Mouse (Mus musculus): Measurements from ENCODE around the gene Lrrc4. TPM values are rescaled to one million over a fixed set of nuclear protein-coding genes. Genes with fewer than 3 reads are reported as not detected.

Gene Lrrc4
- polyA plus RNA-seq, 1 experiment from 2014 or later = 0.35 TPM

- no peak overlapping the region for H3K9ac ChIP-seq (replicated peaks; ENCODE audit: low read depth)
- WGBS = 96% methylated on average over 5 of the region's 5 CpGs
- no peak overlapping the region for H3K4me2 ChIP-seq (replicated peaks; ENCODE audit: low read depth, low read length)
- H3K9me3 ChIP-seq (ENCODE audit: low read length) = no peaks in the 10 kb centered on the region
- no peak overlapping the region for H3K4me3 ChIP-seq (ENCODE audit: low read depth, low read length)
- no peaks in the 10 kb centered on the region for H3K4me1 ChIP-seq (ENCODE audit: insufficient read depth, low read depth, low read length)
- TF ChIP-seq EP300 (IDR thresholded peaks at IDR 0.05) (no peak), CTCF (IDR thresholded peaks at IDR 0.05) (no peak)
- no peaks in the 10 kb centered on the region for H3K36me3 ChIP-seq (ENCODE audit: insufficient read depth, low read length)
- no peaks in the 10 kb centered on the region for H3K27me3 ChIP-seq (replicated peaks; ENCODE audit: insufficient read depth, low read length)
- DNase-seq (ENCODE audit: low spot score) (no peak), ATAC-seq (no peak)
- no peak overlapping the region for H3K27ac ChIP-seq (ENCODE audit: low read length)
Measured at GRCm38 (mm10) chr6:28669251-28669650, 162.3 kb downstream of the Lrrc4 start.

DNA sequence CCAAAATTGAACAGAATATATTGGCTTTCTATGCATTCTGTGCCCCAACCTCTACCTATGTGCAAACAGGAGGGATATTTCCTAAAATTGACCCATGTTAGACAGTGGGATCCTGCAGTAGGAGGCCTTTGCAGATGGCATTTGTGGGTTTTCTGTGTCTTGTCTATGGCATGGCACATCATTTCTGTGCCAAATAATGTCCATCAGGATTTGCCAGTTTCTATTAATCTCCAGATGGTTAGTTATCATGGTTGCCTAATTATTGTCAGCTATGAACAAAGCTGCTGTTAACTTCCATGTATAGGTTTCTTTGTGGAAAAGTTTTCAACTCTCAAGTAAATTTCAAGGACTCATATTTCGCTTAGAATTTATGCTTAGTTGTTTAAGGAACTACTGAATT is 164.0 kb downstream of the Lrrc4 start:
- WGBS = 95% methylated on average over 1 of the region's 1 CpGs
- Histone ChIP-seq H3K27ac (ENCODE audit: low read length) (no peak overlapping the region), H3K36me3 (ENCODE audit: insufficient read depth, low read length) (no peaks in the 10 kb centered on the region), H3K4me2 (replicated peaks; ENCODE audit: low read depth, low read length) (no peak overlapping the region), H3K9ac (replicated peaks; ENCODE audit: low read depth) (no peak overlapping the region), H3K9me3 (ENCODE audit: low read length) (no peaks in the 10 kb centered on the region), H3K4me1 (ENCODE audit: insufficient read depth, low read depth, low read length) (no peaks in the 10 kb centered on the region), H3K27me3 (replicated peaks; ENCODE audit: insufficient read depth, low read length) (no peaks in the 10 kb centered on the region), H3K4me3 (ENCODE audit: low read depth, low read length) (no peak overlapping the region)
- ATAC-seq (no peak), DNase-seq (ENCODE audit: low spot score) (no peak)
- TF ChIP-seq EP300 (IDR thresholded peaks at IDR 0.05) (no peak), CTCF (IDR thresholded peaks at IDR 0.05) (no peak)

DNA sequence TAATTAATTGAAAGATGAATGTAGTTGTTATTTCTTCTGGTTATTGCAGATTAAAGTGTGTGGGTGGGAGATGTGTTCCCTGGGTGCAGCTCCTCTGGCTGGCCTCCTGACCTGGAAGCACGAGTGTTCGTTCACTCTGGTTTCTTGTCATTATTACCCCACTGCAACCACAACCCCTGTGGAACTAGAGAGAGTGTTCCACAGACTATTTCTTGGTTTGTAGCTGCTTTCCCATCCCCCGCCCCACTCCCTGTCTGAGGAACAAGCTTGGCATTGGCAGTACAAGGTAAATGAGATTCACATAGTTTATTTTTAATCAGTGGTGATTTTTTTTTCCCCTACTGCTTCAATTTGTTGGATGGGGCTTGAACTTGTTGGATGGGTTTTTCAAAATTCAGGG is 166.8 kb downstream of the Lrrc4 start:
- no peak overlapping the region for H3K9ac ChIP-seq (replicated peaks; ENCODE audit: low read depth)
- TF ChIP-seq EP300 (IDR thresholded peaks at IDR 0.05) = no peak
- no peak for TF ChIP-seq CTCF (IDR thresholded peaks at IDR 0.05)
- no peak for ATAC-seq
- DNase-seq (ENCODE audit: low spot score) = no peak
- no peaks in the 10 kb centered on the region for H3K4me1 ChIP-seq (ENCODE audit: insufficient read depth, low read depth, low read length)
- no peak overlapping the region for H3K4me3 ChIP-seq (ENCODE audit: low read depth, low read length)
- H3K36me3 ChIP-seq (ENCODE audit: insufficient read depth, low read length) = no peaks in the 10 kb centered on the region
- WGBS = 84% methylated on average over 3 of the region's 3 CpGs
- H3K27ac ChIP-seq (ENCODE audit: low read length) = no peak overlapping the region
- H3K9me3 ChIP-seq (ENCODE audit: low read length) = no peaks in the 10 kb centered on the region
- no peaks in the 10 kb centered on the region for H3K27me3 ChIP-seq (replicated peaks; ENCODE audit: insufficient read depth, low read length)
- H3K4me2 ChIP-seq (replicated peaks; ENCODE audit: low read depth, low read length) = no peak overlapping the region

DNA sequence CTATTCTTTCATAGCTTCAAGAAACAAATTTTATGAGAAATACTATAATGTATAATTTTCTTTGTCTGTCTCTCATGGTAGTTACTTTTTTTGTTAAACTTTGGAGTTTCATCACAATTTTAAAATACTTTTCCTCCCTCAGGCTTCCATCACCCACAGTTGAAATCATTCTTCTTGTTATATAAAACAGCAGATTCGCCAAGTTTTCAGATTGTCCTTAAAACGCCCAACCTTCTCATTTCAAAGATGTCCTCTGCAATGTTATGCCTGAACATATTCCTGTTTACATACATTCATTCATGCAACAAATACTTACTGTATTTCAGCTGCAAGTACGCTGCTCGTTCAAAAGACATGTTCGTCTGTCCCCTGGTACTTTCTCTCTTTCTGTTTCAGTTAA is 167.9 kb downstream of the Lrrc4 start:
- Histone ChIP-seq H3K27ac (ENCODE audit: low read length) (no peak overlapping the region), H3K4me1 (ENCODE audit: insufficient read depth, low read depth, low read length) (no peaks in the 10 kb centered on the region), H3K27me3 (replicated peaks; ENCODE audit: insufficient read depth, low read length) (no peaks in the 10 kb centered on the region), H3K9ac (replicated peaks; ENCODE audit: low read depth) (no peak overlapping the region), H3K9me3 (ENCODE audit: low read length) (no peaks in the 10 kb centered on the region), H3K36me3 (ENCODE audit: insufficient read depth, low read length) (no peaks in the 10 kb centered on the region), H3K4me3 (ENCODE audit: low read depth, low read length) (no peak overlapping the region), H3K4me2 (replicated peaks; ENCODE audit: low read depth, low read length) (no peak overlapping the region)
- no peak for TF ChIP-seq EP300 (IDR thresholded peaks at IDR 0.05)
- no peak for TF ChIP-seq CTCF (IDR thresholded peaks at IDR 0.05)
- 92% methylated on average over 5 of the region's 5 CpGs for WGBS
- no peak for ATAC-seq
- DNase-seq (ENCODE audit: low spot score) = no peak

DNA sequence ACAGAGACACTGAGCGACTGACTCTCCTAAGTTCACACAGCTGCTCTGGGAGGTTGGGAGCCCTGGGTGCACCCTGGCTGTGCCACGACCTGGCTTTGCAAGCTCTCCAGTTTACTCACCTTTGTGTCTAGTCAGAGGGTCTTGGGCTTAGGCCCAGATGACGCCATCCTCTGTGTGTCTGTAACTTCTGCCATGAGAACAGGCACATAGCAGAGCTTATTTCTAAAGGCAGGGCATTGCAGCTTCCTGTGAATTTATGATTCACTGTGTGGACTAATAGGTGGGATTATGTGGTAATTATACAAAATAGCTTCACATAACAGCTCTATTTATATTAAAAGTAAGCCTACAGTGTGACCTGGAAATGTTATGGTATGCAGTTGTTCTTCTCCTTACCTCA is 168.5 kb downstream of the Lrrc4 start:
- H3K4me2 ChIP-seq (replicated peaks; ENCODE audit: low read depth, low read length) = no peak overlapping the region
- no peak for TF ChIP-seq EP300 (IDR thresholded peaks at IDR 0.05)
- no peaks in the 10 kb centered on the region for H3K36me3 ChIP-seq (ENCODE audit: insufficient read depth, low read length)
- H3K9me3 ChIP-seq (ENCODE audit: low read length) = no peaks in the 10 kb centered on the region
- H3K4me1 ChIP-seq (ENCODE audit: insufficient read depth, low read depth, low read length) = no peaks in the 10 kb centered on the region
- no peak overlapping the region for H3K27ac ChIP-seq (ENCODE audit: low read length)
- 88% methylated on average over 3 of the region's 3 CpGs for WGBS
- H3K9ac ChIP-seq (replicated peaks; ENCODE audit: low read depth) = no peak overlapping the region
- no peak for DNase-seq (ENCODE audit: low spot score)
- ATAC-seq = no peak
- H3K4me3 ChIP-seq (ENCODE audit: low read depth, low read length) = no peak overlapping the region
- no peaks in the 10 kb centered on the region for H3K27me3 ChIP-seq (replicated peaks; ENCODE audit: insufficient read depth, low read length)

DNA sequence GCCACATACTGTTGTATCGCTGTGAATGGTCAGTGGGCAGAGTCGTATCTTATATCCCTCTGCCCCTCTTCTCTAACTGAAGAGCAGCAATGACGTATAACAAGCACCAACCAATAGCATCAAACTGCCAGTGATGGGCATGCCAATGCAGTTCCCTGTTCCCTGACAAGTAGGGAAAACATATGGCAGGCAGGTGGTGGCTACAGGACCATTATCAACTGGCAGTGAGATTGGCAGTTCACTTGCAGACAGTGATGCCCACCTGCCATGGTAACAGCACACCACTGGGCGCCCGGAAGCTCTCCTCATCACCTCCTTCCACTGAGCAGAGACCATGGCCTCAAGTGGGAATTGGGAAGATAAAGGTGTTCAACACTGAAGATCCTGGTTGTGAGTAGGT is 175.0 kb downstream of the Lrrc4 start:
- H3K27me3 ChIP-seq (replicated peaks; ENCODE audit: insufficient read depth, low read length) = no peaks in the 10 kb centered on the region
- H3K27ac ChIP-seq (ENCODE audit: low read length) = no peak overlapping the region
- no peaks in the 10 kb centered on the region for H3K36me3 ChIP-seq (ENCODE audit: insufficient read depth, low read length)
- H3K4me3 ChIP-seq (ENCODE audit: low read depth, low read length) = no peak overlapping the region
- TF ChIP-seq EP300 (IDR thresholded peaks at IDR 0.05) (no peak), CTCF (IDR thresholded peaks at IDR 0.05) (no peak)
- H3K9me3 ChIP-seq (ENCODE audit: low read length) = no peaks in the 10 kb centered on the region
- ATAC-seq (no peak), DNase-seq (ENCODE audit: low spot score) (no peak)
- 96% methylated on average over 5 of the region's 5 CpGs for WGBS
- no peak overlapping the region for H3K4me2 ChIP-seq (replicated peaks; ENCODE audit: low read depth, low read length)
- H3K4me1 ChIP-seq (ENCODE audit: insufficient read depth, low read depth, low read length) = no peaks in the 10 kb centered on the region
- H3K9ac ChIP-seq (replicated peaks; ENCODE audit: low read depth) = no peak overlapping the region

DNA sequence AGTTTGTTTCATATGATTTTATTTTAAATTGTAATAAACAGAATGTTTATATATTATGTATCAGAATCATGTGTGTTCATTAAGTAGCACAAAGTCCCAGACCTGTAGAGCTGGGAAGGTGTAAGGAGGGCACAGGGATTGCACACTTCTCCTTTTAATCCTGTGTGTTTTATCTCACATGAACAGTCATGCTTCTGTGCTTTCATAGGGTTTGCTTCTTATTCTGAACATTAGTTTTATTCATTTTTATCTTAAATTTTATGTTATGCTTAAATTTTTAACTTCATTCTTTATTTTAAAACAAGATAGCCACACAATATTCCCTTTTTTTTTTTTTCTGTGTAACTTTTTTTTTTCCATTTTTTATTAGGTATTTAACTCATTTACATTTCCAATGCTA is 186.3 kb downstream of the Lrrc4 start:
- no peak overlapping the region for H3K4me2 ChIP-seq (replicated peaks; ENCODE audit: low read depth, low read length)
- H3K36me3 ChIP-seq (ENCODE audit: insufficient read depth, low read length) = no peaks in the 10 kb centered on the region
- H3K4me1 ChIP-seq (ENCODE audit: insufficient read depth, low read depth, low read length) = no peaks in the 10 kb centered on the region
- H3K9ac ChIP-seq (replicated peaks; ENCODE audit: low read depth) = no peak overlapping the region
- no peak for ATAC-seq
- no peaks in the 10 kb centered on the region for H3K27me3 ChIP-seq (replicated peaks; ENCODE audit: insufficient read depth, low read length)
- no peak for TF ChIP-seq EP300 (IDR thresholded peaks at IDR 0.05)
- TF ChIP-seq CTCF (IDR thresholded peaks at IDR 0.05) = no peak
- H3K4me3 ChIP-seq (ENCODE audit: low read depth, low read length) = no peak overlapping the region
- no peak for DNase-seq (ENCODE audit: low spot score)
- H3K27ac ChIP-seq (ENCODE audit: low read length) = no peak overlapping the region
- no peaks in the 10 kb centered on the region for H3K9me3 ChIP-seq (ENCODE audit: low read length)
